Mouse (Mus musculus) E14TG2a.4 (cell line): Measurements from ENCODE around the gene Mapk14.

ENCODE experiments used
- H3K27me3 ChIP-seq: 2 replicates; pipeline ENCODE4 v1.6.1; 2014; ENCODE audit warnings: low read length, control low read depth; ENCODE audit not compliant: insufficient read depth
- H3K36me3 ChIP-seq: 2 replicates; pipeline ENCODE4 v1.6.1; 2014; ENCODE audit warnings: low read length, control low read depth; ENCODE audit not compliant: insufficient read depth
- H3K4me1 ChIP-seq: replicated peaks from 2 replicates; pipeline ENCODE4 v1.6.1; 2014; ENCODE audit warnings: low read depth, low read length, control low read depth
- H3K4me3 ChIP-seq: replicated peaks from 2 replicates; pipeline ENCODE4 v1.5.1; 2014; ENCODE audit warnings: mild to moderate bottlenecking, low read length
- H3K9me3 ChIP-seq: 2 replicates; pipeline ENCODE4 v1.6.1; 2014; ENCODE audit warnings: low read length, control low read depth
- CTCF ChIP-seq: conservative IDR thresholded peaks from 2 replicates; pipeline ENCODE4 v1.5.1; 2014; ENCODE audit warnings: low read length
- NANOG ChIP-seq: IDR thresholded peaks from 2 replicates; pipeline ENCODE4 v1.6.1; 2014; ENCODE audit warnings: borderline replicate concordance, low read length, mixed read lengths
- POU5F1 ChIP-seq: IDR thresholded peaks from 2 replicates; pipeline ENCODE4 v1.6.1; 2014; ENCODE audit warnings: low read length, borderline replicate concordance

Mapk14 gene

GRCm38 (mm10) chr17:28682311-28683084, 8.6 kb upstream of the Mapk14 start:
- Histone ChIP-seq H3K36me3 (no peaks in the 10 kb centered on the region), H3K4me1 (peaks cover 21% of the 10 kb centered on the region), H3K4me3 (no peak overlapping the region), H3K27me3 (no peaks in the 10 kb centered on the region), H3K9me3 (no peaks in the 10 kb centered on the region; the same call in 1 of the 2 replicates)
- no peak for TF ChIP-seq CTCF
- TF ChIP-seq NANOG, result no peak
- no peak for TF ChIP-seq POU5F1

- Histone ChIP-seq H3K36me3 (no peaks in the 10 kb centered on the region), H3K4me3 (no peak overlapping the region), H3K4me1 (peaks cover 25% of the 10 kb centered on the region), H3K9me3 (no peaks in the 10 kb centered on the region), H3K27me3 (peaks cover 3% of the 10 kb centered on the region; the same call in 1 of the 2 replicates)
- no peak for TF ChIP-seq CTCF
- no peak for TF ChIP-seq POU5F1
- no peak for TF ChIP-seq NANOG
These were observed 7.5 kb upstream of the Mapk14 start for GRCm38 (mm10) chr17:28683601-28684000.

- no peaks in the 10 kb centered on the region for H3K36me3 ChIP-seq
- no peaks in the 10 kb centered on the region for H3K9me3 ChIP-seq
- peaks cover 32% of the 10 kb centered on the region for H3K4me1 ChIP-seq
- peaks cover 12% of the 10 kb centered on the region for H3K27me3 ChIP-seq
- TF ChIP-seq NANOG (no peak), POU5F1 (no peak), CTCF (no peak)
- H3K4me3 ChIP-seq, result peak overlapping the region; percentile 35; the same call in 1 of the 2 replicates
These were observed 6.5 kb upstream of the Mapk14 start for GRCm38 (mm10) chr17:28684631-28685030.

GRCm38 (mm10) chr17:28687354-28687753, 3.8 kb upstream of the Mapk14 start:
- Histone ChIP-seq H3K36me3 (no peaks in the 10 kb centered on the region), H3K4me3 (no peak overlapping the region), H3K4me1 (peaks cover 44% of the 10 kb centered on the region), H3K27me3 (peaks cover 15% of the 10 kb centered on the region), H3K9me3 (no peaks in the 10 kb centered on the region)
- TF ChIP-seq NANOG (no peak), POU5F1 (no peak), CTCF (no peak)

GRCm38 (mm10) chr17:28689586-28690283, 1.4 kb upstream of the Mapk14 start, which contains the start of gene Slc26a8:
TSS of gene Slc26a8 (minus strand) at chr17:28690233.
- Histone ChIP-seq H3K4me3 (peak within 1 kb of the TSS; percentile 98), H3K9me3 (no peaks in the 10 kb centered on the region), H3K4me1 (peaks cover 58% of the 10 kb centered on the region), H3K27me3 (peaks cover 15% of the 10 kb centered on the region), H3K36me3 (peaks cover 17% of the 10 kb centered on the region)
- TF ChIP-seq POU5F1, result no peak
- TF ChIP-seq NANOG, result no peak
- TF ChIP-seq CTCF, result no peak

- no peak for TF ChIP-seq POU5F1
- no peak for TF ChIP-seq NANOG
- TF ChIP-seq CTCF, result no peak
- peaks cover 27% of the 10 kb centered on the region for H3K36me3 ChIP-seq
- H3K27me3 ChIP-seq, result peaks cover 15% of the 10 kb centered on the region
- H3K4me3 ChIP-seq, result peak overlapping the region; percentile 98
- H3K4me1 ChIP-seq, result peaks cover 64% of the 10 kb centered on the region
- no peaks in the 10 kb centered on the region for H3K9me3 ChIP-seq
These were observed 685 bp downstream of the Mapk14 start for GRCm38 (mm10) chr17:28691687-28692340.

- Histone ChIP-seq H3K36me3 (peaks cover 31% of the 10 kb centered on the region), H3K4me3 (peak overlapping the region; percentile 98), H3K27me3 (peaks cover 15% of the 10 kb centered on the region), H3K4me1 (peaks cover 64% of the 10 kb centered on the region), H3K9me3 (no peaks in the 10 kb centered on the region)
- TF ChIP-seq CTCF (no peak), POU5F1 (no peak), NANOG (no peak)
These were observed 1.2 kb downstream of the Mapk14 start for GRCm38 (mm10) chr17:28692341-28692710.

GRCm38 (mm10) chr17:28693086-28693485, 2.0 kb downstream of the Mapk14 start:
- peaks cover 15% of the 10 kb centered on the region for H3K27me3 ChIP-seq
- H3K4me1 ChIP-seq, result peaks cover 65% of the 10 kb centered on the region
- TF ChIP-seq NANOG (no peak), POU5F1 (no peak), CTCF (no peak)
- peaks cover 35% of the 10 kb centered on the region for H3K36me3 ChIP-seq
- H3K9me3 ChIP-seq, result no peaks in the 10 kb centered on the region
- H3K4me3 ChIP-seq, result 0 out of 2 replicates have a peak overlapping the region, but pooled peaks have one; percentile 98
